Mouse (Mus musculus) forebrain, embryonic 15.5 days (tissue): ENCODE data around the gene Gsta1. TPM values are rescaled to one million over a fixed set of nuclear protein-coding genes. Genes with fewer than 3 reads are reported as not detected.
"Not testable (repeated sequence)": the region's sequence is repeated elsewhere in the genome, so short reads cannot be mapped to it uniquely, and the experiment has no call there.

Source experiments
- ATAC-seq: fragments of 200-750 bp; cut with Nextera tagmentation; replicated peaks from 2 replicates; pipeline ENCODE4 v1.8.0; 2017; ENCODE audit warnings: mild to moderate bottlenecking, moderate TSS enrichment, moderate library complexity
- H3K27ac ChIP-seq: fragments of 300-500 bp; sonication (generic); replicated peaks from 2 replicates; pipeline ENCODE4 v1.5.1; 2015; ENCODE audit warnings: mild to moderate bottlenecking, inconsistent platforms
- H3K27me3 ChIP-seq: fragments of 300-500 bp; sonication (generic); 2 replicates; pipeline ENCODE4 v1.6.1; 2015; ENCODE audit warnings: inconsistent platforms
- H3K36me3 ChIP-seq: fragments of 300-500 bp; sonication (generic); 2 replicates; pipeline ENCODE4 v1.6.1; 2015; ENCODE audit warnings: mild to moderate bottlenecking, inconsistent platforms
- H3K4me1 ChIP-seq: fragments of 300-500 bp; sonication (generic); 2 replicates; pipeline ENCODE4 v1.6.1; 2015; ENCODE audit warnings: inconsistent platforms
- H3K4me2 ChIP-seq: fragments of 300-500 bp; sonication (generic); replicated peaks from 2 replicates; pipeline ENCODE4 v1.6.1; 2015; ENCODE audit warnings: mild to moderate bottlenecking, inconsistent platforms
- H3K4me3 ChIP-seq: fragments of 300-500 bp; sonication (generic); 2 replicates; pipeline ENCODE4 v1.5.1; 2015; ENCODE audit warnings: mild to moderate bottlenecking, inconsistent platforms
- H3K9ac ChIP-seq: fragments of 300-500 bp; sonication (generic); replicated peaks from 2 replicates; pipeline ENCODE4 v1.6.1; 2015; ENCODE audit warnings: mild to moderate bottlenecking, inconsistent platforms
- H3K9me3 ChIP-seq: fragments of 300-500 bp; sonication (generic); 2 replicates; pipeline ENCODE4 v1.6.1; 2016; ENCODE audit warnings: inconsistent platforms
- WGBS: fragments of 180-500 bp; shearing (Covaris S2); methylation state at CpG from one replicate; pipeline ENCODE4 v1.1.7; 2015; ENCODE audit warnings: mixed read lengths; 5-methylcytosine and 5-hydroxymethylcytosine counted together
- polyA plus RNA-seq: library from polyadenylated mRNA; unstranded; fragments of >200 nt; fragmentation: Nextera tagmentation; extraction: Ambion mirVana; gene quantifications from 2 replicates; pipeline ENCODE4 v1.2.1, GENCODE M21; 2015

Gene Gsta1
- polyA plus RNA-seq, 1 experiment from 2014 or later = not detected

DNA sequence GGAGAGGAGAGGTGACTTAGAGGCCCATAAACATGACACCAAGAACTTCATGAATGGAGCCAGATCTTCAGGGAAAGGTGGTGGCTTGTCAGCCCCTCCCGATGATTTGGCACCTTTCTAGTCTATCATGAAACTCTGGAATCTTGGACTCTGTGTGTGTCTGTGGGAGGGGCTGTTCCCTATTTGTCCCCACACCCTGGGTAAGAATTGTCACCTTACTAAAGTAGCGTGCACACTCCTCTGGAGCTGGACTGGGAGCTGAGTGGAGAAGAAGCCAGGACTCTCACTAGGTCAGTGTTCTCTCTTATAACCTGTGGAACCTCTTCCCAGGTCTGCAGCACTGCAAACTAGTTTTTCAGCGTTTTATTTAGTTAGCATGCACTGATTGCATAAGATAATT is 26.5 kb downstream of the Gsta1 start, which contains the start of gene Gm3776:
Gene Gm3776, plus strand, starts transcription at position 216 of the 400 bp plus-strand sequence.
- H3K36me3 ChIP-seq, H3K4me1 ChIP-seq, H3K4me3 ChIP-seq, H3K9me3 ChIP-seq, ATAC-seq, H3K27ac ChIP-seq, H3K27me3 ChIP-seq, H3K4me2 ChIP-seq, H3K9ac ChIP-seq: not testable (repeated sequence)
- 81% methylated on average over 2 of the region's 3 CpGs for WGBS

DNA sequence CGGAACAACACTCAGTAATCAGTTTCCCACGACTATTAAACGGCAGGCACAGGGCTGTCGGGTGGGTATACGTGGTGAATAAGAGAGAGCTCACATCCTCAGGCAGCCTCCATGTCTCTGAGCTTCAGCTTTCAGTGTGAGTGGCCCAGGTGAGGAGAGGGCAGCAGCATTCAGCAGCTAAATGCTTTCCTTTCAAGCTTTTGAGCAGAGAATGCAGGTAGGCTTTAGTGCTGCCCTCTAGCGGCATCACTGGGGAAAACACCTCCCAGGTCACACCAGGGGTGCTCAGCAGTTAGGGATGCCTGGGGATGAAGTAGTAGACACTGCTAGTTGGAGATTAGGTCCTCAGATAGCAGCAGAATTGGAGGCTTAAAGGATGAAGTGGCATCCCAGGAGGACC is 29.2 kb downstream of the Gsta1 start:
- H3K9ac ChIP-seq, H3K9me3 ChIP-seq, H3K4me1 ChIP-seq, H3K4me2 ChIP-seq, H3K27me3 ChIP-seq, H3K27ac ChIP-seq, H3K36me3 ChIP-seq, H3K4me3 ChIP-seq: not testable (repeated sequence)
- peak; percentile 76 for ATAC-seq
- 0% methylated on average over 1 of the region's 6 CpGs for WGBS

DNA sequence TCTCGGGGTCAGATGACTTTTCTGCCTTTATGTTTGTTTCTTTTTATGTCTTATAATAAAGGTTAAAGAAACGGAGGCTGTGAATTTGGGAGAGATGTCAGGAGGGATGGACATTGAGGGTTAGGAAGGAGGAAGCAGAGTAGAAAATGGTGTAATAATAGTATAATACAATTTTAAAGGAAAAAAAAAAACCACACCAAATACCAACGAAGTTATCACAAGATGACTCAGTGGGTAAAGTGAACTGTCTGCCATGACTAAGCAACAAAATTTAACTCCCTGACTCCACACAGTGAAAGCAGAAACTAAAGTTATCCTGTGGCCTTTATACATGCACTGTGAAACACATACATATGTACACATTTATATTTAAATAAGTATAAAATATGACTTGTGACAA is 40.5 kb downstream of the Gsta1 start:
- H3K4me1 ChIP-seq, H3K9me3 ChIP-seq, H3K27ac ChIP-seq, ATAC-seq, H3K4me2 ChIP-seq, H3K4me3 ChIP-seq, H3K9ac ChIP-seq, H3K36me3 ChIP-seq, H3K27me3 ChIP-seq: not testable (repeated sequence)
- WGBS = 89% methylated on average over 3 of the region's 3 CpGs

DNA sequence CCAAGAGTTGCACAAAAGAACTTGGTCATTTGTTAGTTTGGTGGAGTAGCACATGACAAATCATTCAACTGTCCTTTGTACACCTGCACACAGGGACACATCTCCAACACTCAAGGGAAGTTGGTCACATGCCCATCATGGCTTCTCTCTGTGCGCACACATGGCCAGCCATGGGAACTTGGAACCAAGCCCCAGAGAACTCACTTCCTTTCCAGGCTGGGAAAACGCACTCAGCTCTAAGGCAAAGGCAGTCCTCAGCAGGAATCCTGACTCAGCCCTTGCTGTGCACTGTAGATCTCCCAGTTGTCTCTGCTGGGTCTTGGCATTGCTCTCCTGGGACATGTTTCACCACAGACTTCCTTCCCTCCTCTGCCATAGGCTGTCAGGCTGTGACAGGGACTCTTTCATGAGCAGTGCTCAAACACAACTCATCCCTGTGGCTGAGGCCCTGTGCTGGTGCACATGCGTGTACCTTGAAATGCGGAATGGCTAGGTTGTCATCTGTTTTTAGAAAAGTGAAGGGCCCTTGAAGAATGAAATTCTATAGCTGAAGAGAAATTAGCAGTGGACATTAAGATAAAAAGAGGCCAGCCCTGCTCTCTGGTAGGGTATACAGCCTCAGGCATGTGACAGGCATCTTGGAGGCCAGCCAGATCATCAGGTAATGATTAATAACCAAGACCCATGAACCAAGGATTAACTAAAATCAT is 51.7 kb downstream of the Gsta1 start:
- not testable (repeated sequence) for H3K27ac ChIP-seq, H3K4me2 ChIP-seq, ATAC-seq, H3K4me3 ChIP-seq, H3K36me3 ChIP-seq, H3K4me1 ChIP-seq, H3K27me3 ChIP-seq, H3K9me3 ChIP-seq, H3K9ac ChIP-seq
- 88% methylated on average over 4 of the region's 4 CpGs for WGBS

DNA sequence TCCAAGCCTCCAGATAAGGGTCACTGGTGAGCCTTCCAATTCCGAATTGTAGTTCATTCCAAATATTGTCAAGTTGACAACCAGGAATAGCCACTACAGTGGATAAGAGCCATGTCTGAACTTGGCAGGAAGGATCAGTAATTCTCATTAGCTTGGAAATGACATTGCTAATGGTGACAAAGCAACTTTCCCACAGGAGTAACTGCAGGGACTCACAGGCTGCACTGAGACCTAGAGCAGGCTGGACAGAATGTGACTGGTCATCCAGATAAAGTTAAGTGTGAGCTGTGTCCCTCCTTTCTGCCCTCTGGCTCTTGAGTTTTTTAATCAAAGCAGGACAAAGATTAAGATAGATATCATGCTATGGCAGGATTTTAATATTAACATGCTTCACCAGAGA is 58.6 kb downstream of the Gsta1 start:
- H3K27ac ChIP-seq, H3K9ac ChIP-seq, ATAC-seq, H3K27me3 ChIP-seq, H3K4me1 ChIP-seq, H3K4me3 ChIP-seq, H3K36me3 ChIP-seq, H3K4me2 ChIP-seq, H3K9me3 ChIP-seq: not testable (repeated sequence)
- 75% methylated on average over 1 of the region's 1 CpGs for WGBS

DNA sequence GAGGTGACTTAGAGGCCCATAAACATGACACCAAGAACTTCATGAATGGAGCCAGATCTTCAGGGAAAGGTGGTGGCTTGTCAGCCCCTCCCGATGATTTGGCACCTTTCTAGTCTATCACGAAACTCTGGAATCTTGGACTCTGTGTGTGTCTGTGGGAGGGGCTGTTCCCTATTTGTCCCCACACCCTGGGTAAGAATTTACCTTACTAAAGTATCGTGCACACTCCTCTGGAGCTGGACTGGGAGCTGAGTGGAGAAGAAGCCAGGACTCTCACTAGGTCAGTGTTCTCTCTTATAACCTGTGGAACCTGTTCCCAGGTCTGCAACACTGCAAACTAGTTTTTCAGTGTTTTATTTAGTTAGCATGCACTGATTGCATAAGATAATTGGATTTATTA is 59.3 kb downstream of the Gsta1 start, which contains the start of gene Gm10639:
Gene Gm10639, plus strand, starts transcription at position 201 of the 400 bp plus-strand sequence.
- H3K4me2 ChIP-seq, H3K27ac ChIP-seq, H3K4me1 ChIP-seq, H3K9me3 ChIP-seq, ATAC-seq, H3K4me3 ChIP-seq, H3K36me3 ChIP-seq, H3K27me3 ChIP-seq, H3K9ac ChIP-seq: not testable (repeated sequence)
- 80% methylated on average over 3 of the region's 3 CpGs for WGBS

Other genes starting within 250 kb of the Gsta1 start
- gene Gcm1, start 178.7 kb upstream of the Gsta1 start, polyA plus RNA-seq = not detected in 2 replicates
- 51.4 and 54.3 TPM in 2 replicates for gene Fbxo9, start 121.6 kb upstream of the Gsta1 start, polyA plus RNA-seq
- 37.5 and 39.8 TPM in 2 replicates for gene Ick, start 121.5 kb upstream of the Gsta1 start, polyA plus RNA-seq
- gene Gsta4, start 47.9 kb upstream of the Gsta1 start, polyA plus RNA-seq = 16.0 and 16.8 TPM in 2 replicates
- not detected in 2 replicates for gene Gm3776, start 26.5 kb downstream of the Gsta1 start, polyA plus RNA-seq
- gene Gm10639, start 59.3 kb downstream of the Gsta1 start, polyA plus RNA-seq = not detected in 2 replicates
- not detected in 2 replicates for gene Omt2a, start 84.1 kb downstream of the Gsta1 start, polyA plus RNA-seq
- not detected in 2 replicates for gene Omt2b, start 96.9 kb downstream of the Gsta1 start, polyA plus RNA-seq
- gene Gsta2, start 125.1 kb downstream of the Gsta1 start, polyA plus RNA-seq = not detected in 2 replicates
- 1.6 and 2.5 TPM in 2 replicates for gene Dppa5a, start 137.5 kb downstream of the Gsta1 start, polyA plus RNA-seq
- 4.1 and 5.1 TPM in 2 replicates for gene Ooep, start 148.1 kb downstream of the Gsta1 start, polyA plus RNA-seq
- 0.08 and 0.10 TPM in 2 replicates for gene Ddx43, start 165.1 kb downstream of the Gsta1 start, polyA plus RNA-seq
- gene Cgas, start 212.6 kb downstream of the Gsta1 start, polyA plus RNA-seq = 0.50 TPM in 2 replicates
- gene Mto1, start 217.6 kb downstream of the Gsta1 start, polyA plus RNA-seq = 26.6 and 31.2 TPM in 2 replicates
- 0.76 and 1.7 TPM in 2 replicates for gene Gm17324, start 218.1 kb downstream of the Gsta1 start, polyA plus RNA-seq